Mouse (Mus musculus): ENCODE data around the gene Gm45799.

Gene Gm45799

DNA sequence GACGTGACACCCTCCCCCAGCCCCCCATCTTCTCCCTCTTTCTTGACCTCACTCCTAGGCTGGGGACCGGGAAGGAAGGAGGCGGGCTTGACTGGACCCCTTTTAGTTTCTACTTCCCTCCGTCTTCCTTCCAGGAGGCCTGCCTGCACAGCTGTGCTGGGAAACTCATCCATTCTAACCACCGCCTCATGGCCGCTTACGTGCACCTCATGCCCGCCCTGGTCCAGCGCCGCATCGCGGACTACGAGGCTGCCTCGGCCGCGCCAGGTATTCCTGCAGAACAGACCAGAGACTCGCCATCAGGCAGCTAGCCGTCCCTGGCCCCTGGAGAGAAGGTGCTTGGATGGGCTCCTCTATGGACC lies 523 bp downstream of the Gm45799 start:
- no peak for DNase-seq (ENCODE audit: low spot score in 2 of 2)

DNA sequence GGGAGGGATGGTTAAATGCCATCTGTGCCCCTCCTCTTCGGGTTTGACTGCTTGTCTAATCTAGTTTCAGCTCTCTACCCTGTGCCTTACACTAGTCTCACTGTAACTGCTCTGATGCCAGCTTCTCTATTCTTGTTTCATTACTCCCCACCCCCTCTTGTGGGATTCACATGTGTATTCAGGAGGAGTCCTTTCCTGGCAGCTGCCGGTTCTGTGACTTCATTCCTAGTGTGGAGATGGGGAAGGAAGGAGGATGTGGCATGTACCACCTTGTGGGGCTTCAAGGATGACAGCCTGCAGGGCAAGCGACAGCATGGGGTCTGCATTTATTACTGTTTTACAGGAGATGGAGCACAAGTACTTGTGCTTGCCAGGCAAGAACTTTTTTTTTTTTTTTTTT lies 1.6 kb downstream of the Gm45799 start:
- DNase-seq (ENCODE audit: low spot score in 2 of 2), result no peak

DNA sequence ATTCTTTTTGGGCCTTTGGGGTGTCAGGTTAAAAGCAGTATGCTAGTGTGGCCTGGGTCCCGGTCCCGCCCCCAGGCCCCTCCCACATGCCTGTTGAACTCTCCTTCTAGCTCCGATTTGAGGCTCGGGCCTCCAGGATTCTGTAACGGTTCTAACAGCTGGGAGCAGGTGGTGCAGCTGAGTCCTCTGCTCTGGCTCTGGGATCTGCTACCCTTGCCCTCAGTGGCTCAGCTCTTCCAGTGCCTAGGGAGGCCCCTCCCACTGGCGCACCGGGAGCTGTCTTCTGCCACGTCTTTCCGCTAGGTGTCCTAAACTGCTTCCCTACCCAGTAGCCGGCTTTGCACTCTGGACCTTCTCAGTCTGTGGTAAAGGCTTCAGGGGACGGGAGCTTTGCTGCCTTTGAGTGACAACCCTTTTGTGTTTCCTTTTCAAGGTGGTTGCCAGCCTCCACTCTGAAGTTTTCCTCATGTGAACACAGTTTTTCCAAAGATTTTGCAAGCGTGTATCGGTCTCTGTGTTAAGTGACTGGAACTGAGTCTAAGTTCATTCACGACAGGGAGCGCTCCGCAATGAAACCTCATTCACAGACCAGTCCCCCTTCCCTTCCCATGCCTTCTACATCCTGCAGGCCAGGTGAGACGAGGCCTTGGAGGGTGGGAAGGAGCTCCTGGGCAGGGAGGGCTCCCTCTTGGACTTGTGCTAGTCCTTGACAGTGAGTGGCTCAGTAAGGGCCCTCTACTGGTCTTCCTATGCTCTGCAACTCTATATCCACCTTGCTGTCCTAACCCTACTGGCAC lies 10.5 kb downstream of the Gm45799 start, which contains the start of gene Dnhd1:
Gene Dnhd1 (plus strand): TSS at position 189 of the 797 bp plus-strand sequence.
- peak; percentile 54 to 55 for DNase-seq (ENCODE audit: low spot score in 2 of 2)

DNA sequence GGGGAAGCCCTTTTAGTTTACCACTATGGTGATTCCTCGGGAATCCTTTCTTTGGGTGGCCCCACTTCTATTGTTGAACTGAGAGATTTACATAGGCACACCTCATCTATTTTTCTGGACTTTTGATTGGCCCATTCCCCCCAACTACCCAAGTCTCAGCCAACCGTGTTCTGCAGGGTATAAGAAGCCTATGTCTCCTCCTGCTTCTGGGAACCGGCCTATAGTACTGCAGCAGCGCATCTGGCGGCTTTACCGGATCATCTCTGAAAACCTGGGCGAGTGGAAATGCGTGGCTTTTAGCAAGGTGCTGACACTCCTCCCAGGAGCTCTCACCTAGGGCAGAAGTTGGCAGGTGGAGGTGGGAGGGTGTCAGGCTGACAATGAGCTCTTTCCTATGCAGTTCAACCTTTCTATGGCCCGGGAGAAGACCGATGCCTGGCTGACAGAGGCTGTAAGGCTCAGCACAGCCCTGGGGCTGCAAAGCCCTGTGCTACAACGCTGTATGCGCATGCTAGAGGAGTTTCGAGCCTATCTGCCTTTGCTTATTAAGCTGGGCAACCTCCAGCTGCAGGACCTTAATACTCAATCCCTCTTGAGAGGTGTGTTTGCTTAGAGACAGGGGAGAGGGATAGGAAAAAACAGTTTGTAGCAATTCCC lies 45.3 kb downstream of the Gm45799 start:
- no peak for DNase-seq (ENCODE audit: low spot score in 2 of 2)

DNA sequence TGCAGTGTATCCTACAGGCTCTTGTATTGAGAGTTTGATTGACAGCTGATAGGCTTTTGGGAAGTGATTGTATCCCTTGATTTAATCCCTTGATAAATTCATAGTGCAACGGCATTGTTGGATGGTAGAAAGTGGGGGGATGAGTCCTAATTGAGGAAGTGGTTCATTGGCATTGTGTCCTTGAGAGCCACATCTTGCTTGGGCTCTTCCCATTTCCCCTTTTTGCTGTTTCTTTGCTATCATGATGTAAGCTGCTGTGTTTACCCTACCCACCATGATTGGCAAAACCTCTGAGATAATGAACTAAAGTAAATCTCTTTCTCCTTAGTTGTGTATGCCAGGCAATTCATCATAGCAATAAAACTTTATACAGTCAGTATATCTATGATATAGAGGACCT lies 50.5 kb downstream of the Gm45799 start:
- no peak for DNase-seq (ENCODE audit: low spot score in 2 of 2)

DNA sequence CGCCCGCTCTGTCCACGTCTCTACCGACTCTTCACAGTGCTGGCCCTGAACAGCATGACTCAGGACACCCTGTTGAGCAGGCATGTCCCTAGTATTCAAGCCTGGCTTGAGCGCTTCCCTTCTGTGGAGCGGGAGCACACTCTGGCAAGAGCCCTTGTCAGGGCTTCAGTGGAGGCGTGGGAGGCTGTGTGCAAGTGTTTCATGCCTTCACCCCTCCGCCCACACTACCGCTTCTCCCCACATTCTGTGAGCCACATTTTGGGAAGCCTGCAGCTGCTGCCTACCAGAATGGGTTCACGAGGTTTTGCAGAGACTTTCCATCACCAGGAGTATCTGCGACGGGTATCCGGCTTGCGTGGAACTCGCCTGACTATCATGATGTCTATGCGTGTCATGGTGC lies 62.8 kb downstream of the Gm45799 start:
- no peak for DNase-seq (ENCODE audit: low spot score in 2 of 2)

DNA sequence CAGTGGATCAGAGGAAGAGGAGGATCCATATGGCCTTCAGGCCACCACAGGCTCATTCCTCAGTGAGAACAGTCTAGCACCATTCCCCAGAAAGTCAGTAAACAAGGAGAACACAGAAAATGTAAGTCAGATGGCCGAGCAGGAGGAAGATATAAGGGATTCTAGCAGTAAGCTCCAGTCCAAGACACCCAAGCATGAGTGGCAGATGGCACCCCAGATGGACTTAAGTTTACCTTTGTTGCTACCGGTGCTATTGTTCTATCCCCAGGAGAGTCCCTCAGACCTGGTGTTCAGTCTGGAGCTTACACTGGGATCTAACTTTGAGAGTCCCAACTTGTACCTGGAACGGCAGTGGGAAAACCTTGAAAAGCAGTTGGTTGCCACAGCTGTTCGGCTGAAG lies 63.5 kb downstream of the Gm45799 start:
- no peak for DNase-seq (ENCODE audit: low spot score in 2 of 2)

DNA sequence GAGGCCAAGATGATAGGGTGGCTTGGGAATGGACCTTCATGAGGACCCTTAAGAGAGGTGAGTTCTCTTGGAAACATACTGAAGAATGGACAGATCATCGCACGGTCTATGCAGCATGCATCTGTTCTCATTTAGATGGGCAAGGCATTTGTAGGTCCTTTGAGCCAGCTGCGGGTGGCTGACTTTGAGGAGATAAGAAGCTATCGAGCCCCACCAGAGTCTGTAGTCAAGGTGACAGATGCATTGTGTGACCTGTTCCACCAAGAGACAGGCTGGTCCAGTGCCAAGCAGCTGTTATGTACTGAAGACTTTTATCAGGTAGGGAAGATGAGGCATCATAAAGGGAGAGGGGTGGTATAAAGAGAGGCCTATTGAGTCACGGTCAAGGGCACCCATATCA lies 68.4 kb downstream of the Gm45799 start:
- DNase-seq (ENCODE audit: low spot score in 2 of 2), result no peak

DNA sequence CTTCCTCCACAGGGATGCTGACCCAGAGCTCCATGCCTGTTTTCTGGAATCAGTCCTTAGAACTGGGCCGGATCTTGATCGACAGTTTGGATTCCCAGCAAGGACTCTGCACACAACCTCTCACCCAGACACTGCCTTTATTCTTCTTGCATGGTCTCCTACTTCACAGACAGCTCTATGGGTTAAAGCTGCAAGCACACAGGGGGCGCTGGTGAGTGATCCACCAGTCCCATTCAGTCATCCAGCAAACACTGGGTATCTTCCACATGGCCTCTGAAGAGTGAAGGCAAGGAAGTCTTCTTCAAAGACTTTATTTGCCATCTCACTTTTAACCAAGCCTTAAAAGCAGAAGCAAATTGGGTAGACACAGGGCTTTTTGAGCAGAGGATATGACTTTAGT lies 75.0 kb downstream of the Gm45799 start:
- DNase-seq (ENCODE audit: low spot score in 2 of 2), result no peak

DNA sequence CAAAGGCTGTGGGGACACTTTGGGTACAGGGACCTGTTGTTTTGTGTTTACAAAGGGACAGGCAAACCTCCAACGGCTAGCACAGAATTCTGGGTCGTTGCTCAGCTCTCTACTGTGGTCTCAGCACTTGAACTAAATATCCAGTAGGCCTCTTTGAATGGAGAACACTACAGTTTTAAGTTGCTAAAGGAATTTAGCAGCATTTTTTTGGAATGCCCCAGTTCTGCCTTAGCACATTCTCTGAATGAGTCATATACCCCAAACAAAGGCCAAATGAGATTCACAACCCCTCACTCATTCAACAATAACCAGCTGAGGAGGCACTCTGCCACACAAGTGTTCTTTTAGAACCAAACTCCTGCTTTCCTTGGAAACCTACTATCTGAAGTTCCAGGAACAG lies 81.6 kb downstream of the Gm45799 start:
- DNase-seq (ENCODE audit: low spot score in 2 of 2), result no peak

DNA sequence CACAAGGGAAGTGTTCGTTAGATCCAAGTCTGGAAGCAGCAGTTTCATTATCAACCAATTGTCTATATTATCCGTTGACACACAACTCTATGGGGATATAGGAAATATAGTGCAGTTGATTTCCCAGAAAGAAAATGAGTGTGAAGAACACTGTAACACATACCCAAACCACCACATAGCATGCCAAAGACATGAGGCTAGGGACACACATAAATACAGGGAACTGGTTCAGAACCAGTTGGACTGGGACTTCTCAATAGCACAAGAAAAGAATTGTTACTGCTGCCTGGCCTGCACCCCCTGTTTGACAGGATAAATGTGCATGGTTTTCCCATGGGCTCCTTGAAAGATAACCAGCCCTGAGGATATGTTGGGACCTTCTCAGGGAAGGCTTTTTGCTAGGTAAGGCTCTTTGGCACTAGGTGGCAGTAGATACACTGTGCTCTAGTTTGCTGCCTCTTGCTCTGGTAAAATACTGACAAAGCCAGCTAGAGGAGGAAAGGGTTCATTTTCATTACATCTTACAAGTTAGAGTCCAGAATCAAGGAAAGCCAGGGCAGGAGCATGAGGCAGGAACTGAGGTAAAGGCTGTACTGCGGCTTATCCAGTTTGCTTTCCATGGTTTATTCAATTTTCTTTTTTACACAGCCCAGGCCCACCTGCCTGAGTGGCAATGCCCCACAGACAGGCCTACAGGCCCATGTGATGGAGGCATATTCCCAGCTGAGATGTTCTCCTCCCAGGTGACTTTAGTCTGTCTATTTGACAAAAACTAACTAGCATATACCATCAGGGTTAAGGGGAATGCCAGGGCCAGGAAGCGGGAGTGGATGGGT lies 86.0 kb downstream of the Gm45799 start:
- DNase-seq (ENCODE audit: low spot score in 2 of 2), result peak; percentile 68 to 75

DNA sequence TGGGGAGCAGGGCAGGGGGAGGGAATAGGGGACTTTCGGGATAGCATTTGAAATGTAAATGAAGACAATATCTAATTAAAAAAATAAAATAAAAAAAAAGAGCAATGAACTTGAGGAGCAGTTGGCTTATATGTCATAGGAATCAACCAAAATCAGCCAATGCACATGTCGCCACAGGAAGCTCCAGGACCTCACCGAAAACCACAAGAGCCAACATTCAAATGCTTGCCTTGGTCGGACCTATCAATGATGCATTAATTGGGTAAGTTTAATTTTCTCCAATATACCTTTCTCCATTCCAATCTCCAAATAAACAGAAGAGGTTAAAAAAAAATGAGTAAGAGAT lies 86.6 kb downstream of the Gm45799 start:
- DNase-seq (ENCODE audit: low spot score in 2 of 2), result no peak

DNA sequence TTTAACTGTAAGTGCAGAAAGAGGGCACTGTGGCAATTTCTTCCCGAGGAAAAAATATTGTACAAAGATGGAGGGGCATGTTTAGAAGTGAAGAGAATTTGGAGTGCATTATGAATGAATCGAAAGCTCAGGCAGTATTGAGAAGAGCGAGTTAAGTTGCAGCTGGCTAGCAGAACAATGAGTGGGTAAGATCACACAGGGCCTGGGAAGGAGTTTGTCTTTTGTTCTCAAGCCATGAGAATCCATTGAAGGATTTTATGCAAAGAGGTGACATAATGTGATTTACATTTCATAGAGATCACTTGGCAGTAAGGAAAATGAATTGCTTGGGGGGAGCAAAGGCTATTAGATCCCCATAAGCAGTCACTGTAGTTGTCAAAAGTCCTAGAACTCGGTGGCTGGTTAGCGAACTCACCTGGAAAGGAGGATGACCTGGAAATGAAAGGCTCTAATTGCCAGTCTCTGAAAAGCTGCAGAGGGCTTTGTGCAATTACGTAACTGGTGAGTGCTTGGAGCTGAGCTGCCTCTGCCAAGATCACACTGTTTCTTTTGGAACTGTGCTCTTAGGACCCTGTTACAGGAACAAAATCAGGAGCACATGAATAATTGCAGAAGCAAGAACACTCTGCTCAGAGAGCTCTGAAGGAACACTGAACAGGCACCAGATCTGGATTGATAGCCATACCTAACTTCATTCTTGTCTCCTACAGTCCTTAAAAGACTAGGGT lies 88.5 kb downstream of the Gm45799 start:
- peak in 1 of 2 experiments; percentile 62 for DNase-seq (ENCODE audit: low spot score in 2 of 2)

DNA sequence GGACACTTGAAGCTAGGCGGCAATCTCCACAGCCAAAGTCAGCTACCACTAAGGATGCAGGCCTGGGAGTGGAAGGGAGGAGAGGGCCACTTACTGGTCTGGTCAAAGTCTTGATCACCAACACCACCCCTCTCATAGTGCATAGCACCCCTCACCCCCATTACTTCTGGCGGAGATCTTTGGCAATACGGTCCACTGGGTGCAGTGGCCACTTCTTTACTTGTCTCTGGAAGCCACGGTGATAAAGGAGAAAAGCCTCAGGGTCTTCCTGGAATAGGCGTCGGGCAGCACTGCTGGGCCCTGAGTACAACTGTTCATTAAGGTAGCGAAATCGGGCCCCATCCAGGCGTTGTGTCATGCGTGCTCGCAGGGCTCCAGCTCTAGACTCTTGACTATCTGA lies 93.5 kb downstream of the Gm45799 start:
- no peak for DNase-seq (ENCODE audit: low spot score in 2 of 2)
